Mouse (Mus musculus): ENCODE results near the gene Dld. TPM values are rescaled to one million over a fixed set of nuclear protein-coding genes. Genes with fewer than 3 reads are reported as not detected.

Gene Dld
- total RNA-seq (2021): 100 to 1,000 TPM; 113 to 125 TPM
- long read RNA-seq, transcript Dld-201 (14 exons, 2,544 nt): major isoform, 147 of 169 reads
- long read RNA-seq, partial matches to known transcripts: 12 of 169 reads
- long read RNA-seq, other reads (novel, unspliced or antisense): 9 of 169 reads

GRCm38 (mm10) chr12:31350944-31351928, at the start of gene Dld:
Gene Dld, minus strand, starts transcription at chr12:31351453.
- DNase-seq (ENCODE audit: low spot score in 2 of 2): peak; percentile 95 to 96

DNA sequence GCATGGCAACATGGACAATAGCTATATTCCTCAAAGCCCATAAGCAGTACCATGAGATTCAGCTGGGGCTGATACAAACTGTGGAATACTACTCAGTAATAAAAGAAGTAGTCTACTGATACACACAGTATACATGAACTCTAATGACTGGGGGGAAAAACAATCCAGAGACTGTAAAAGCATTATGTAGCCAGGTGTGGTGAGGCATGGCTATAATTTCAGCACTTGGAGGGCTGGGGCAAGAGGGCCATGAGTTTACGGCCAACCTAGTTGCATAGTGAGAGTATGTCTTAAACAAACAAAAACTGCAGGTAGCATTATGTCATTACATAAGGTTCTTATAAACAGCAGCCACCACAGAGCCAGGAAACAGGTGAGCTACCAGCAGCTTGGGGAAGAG, 49.6 kb upstream of the Dld start:
- DNase-seq (ENCODE audit: low spot score in 2 of 2): no peak

- no peak for DNase-seq (ENCODE audit: low spot score in 2 of 2)
These were observed 46.5 kb upstream of the Dld start for GRCm38 (mm10) chr12:31397709-31398108.

GRCm38 (mm10) chr12:31395895-31396294, 44.6 kb upstream of the Dld start:
- DNase-seq (ENCODE audit: low spot score in 2 of 2): no peak

DNA sequence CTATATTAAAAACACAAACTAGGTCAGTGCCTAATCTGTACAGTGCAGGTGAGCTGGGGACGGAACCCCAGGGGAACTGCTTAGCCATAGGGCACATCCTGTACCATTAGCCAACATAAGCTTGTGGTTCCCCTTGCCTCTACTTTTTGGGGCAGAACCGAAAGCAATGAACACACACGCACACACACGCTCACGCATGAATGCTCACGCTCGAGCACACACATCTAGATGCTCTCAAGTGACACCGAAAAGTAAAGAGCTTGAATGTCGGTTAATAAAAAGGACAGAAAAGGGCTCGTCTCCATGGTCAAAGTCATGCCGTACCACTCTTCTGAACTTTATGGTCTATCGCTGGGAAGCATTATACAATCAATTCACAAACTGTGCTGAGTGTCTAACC, 40.4 kb upstream of the Dld start:
- DNase-seq (ENCODE audit: low spot score in 2 of 2): no peak

GRCm38 (mm10) chr12:31390571-31390970, 39.3 kb upstream of the Dld start, which contains the start of gene Slc26a3:
Gene Slc26a3, plus strand, starts transcription at chr12:31390871.
- no peak for DNase-seq (ENCODE audit: low spot score in 2 of 2)

DNA sequence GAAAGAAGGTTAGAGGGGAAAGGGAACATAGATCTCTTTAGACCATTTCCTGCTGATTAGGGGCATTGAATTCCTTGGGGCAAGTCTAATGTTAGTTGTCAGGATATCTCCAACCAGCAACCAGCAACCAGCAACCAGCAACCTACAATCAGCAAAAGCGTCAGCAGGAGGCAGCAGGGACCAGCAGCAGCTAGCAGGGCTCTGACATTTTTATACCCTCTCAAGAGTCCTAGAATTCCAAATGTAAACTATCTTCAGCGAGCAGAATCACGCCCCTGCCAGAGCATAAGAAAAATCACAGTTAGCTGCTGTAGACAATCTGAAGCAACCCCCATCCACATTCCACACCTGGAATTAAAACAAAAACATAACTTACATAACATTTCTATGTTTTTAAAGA, 36.0 kb upstream of the Dld start:
- no peak for DNase-seq (ENCODE audit: low spot score in 2 of 2)

DNA sequence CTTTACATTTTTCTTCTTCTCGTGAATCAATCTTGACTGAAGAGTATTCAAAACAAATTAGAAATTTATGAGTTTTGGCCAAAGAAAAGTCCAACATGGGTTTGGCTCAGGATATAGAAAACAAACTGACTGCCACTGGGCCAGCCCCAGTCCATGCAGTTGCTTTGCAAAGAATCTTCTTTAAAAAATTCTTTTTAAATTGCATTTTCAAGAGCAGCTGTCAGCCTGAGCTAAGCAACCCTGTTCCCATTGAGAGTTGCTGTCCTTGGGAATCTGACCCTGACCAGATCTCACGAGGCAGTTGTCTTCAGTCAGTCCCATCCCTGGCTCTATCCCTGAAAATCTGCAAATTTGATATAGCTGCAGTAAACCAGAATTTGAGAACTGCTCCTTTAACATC, 31.2 kb upstream of the Dld start:
- no peak for DNase-seq (ENCODE audit: low spot score in 2 of 2)

DNA sequence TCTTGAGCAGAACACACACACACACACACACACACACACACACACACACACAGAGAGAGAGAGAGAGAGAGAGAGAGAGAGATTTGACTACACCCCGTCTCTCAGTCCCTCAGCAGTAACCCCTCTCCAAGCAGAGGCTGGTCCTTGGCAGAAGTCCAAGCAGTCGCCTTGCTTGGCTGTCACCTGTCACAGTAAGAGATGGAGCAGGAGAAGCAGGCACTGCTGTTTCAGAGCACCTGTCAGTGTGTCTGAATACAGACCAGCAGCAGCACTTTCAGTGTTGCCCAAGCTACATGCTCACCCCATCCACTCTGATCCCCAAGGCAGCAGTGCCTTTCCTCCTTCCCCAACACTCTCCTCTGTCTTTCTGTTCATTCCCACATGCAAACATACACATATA, 29.6 kb upstream of the Dld start:
- no peak for DNase-seq (ENCODE audit: low spot score in 2 of 2)

GRCm38 (mm10) chr12:31377241-31377640, 26.0 kb upstream of the Dld start:
- no peak for DNase-seq (ENCODE audit: low spot score in 2 of 2)

- DNase-seq (ENCODE audit: low spot score in 2 of 2): no peak
These were observed 25.2 kb upstream of the Dld start for GRCm38 (mm10) chr12:31376326-31376950.

- DNase-seq (ENCODE audit: low spot score in 2 of 2): no peak
These were observed 24.0 kb upstream of the Dld start for GRCm38 (mm10) chr12:31375283-31375615.

DNA sequence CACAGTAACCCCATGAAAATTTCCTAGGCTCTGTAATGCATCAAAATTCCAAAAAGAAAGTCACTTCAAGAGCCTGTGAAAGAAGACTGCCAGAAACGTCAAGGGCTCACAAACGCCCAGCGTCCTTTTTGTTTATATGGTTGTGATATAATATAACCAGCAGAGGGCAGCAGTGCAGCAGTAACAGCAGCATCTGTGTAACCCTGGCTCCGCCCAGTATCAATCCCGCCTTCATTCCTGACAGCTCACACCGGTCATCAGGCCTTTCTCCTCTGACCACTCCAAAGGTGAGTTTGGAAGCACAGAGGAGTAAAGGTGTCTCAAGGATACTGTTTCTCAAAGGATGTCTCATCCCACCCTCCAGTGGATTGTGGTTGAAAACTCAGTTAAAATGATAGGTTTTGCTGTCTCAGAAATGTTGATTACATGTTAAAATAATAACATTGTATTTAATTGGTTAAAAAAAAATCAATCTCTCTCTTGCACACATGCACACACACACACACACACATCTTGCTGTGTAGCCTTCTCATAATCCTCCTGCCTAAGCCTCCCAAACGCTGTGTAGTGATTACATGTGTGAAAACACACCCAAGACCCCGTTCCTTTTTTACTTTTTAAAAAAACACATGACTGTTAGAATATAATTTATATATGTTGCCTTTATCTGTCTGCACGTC, 23.5 kb upstream of the Dld start:
- peak; percentile 60 to 73 for DNase-seq (ENCODE audit: low spot score in 2 of 2)

DNA sequence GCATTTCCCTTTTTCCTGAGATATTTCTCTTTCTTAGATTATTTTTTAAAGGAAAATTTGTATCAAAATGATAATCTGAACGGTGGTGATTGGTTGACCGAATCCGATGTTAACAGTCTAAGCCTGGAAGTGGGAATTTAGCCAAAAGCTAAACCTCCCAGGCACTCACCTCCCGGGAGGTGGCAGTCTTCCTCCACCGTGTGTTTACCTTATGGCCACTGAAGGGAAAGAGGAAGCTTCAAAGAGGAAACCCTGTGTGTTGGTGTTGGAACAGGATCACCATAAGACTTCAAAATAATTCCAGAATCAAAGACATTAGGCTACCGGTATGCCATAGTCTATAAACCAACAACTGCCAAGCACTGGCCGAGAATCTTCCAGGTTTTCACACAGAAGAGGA, 18.4 kb upstream of the Dld start:
- DNase-seq (ENCODE audit: low spot score in 2 of 2): no peak

DNA sequence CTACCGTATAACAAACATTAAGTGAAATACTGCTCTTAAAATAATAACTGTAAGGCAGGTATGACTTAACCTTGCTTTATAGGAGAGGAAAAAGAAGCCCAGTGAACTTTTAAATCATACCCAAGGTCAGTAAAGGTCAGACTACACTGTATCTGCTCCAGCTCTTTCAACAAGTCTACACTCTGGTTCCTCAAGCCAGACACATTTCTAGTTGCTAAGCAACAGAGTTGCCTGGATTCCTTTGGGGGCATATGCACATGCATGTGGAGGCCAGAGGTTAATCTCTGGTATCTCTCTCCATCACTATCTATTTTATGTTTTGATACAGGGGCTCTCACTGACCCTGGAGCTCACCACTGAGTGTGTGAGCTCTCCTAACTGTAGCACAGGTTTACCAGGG, 17.9 kb upstream of the Dld start:
- DNase-seq (ENCODE audit: low spot score in 2 of 2): no peak

DNA sequence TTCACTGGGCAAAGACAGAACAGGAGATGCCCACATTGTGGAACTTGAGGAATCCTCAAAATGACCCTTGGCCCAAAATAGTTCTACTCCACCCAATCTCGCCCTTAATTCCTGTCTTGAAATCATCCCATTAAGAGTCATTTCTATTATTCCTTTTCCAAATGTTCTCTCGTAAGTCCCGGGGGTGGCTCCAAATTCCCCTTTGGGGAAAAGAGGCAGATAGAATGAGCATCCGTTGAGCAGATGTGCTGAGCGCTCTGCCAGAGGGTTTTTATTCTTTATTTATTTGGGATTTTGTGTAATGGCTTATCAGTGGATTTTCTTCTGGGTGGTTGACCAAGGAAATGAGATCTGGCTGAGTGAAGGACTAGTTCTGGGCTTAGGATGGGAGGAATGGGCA, 16.5 kb upstream of the Dld start:
- no peak for DNase-seq (ENCODE audit: low spot score in 2 of 2)

DNA sequence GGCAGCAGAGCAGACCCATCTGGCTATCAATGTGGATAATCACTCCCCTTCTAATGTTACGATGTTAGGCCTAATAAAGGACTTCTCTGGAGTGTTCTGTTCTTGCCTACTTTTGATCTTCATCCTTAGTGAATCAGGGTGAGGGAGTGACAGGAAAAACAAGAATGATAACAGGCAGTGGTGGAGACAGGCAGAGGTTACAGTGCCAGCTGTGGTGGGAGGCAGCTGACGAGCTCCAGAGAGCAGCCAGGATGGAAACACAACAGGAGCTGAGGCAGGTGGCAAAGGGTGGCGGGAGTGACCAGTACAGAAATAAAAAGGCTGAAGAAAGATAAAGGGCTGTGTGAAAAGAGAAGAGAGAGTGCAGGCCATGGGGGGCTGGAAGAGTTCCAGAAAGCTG, 15.2 kb upstream of the Dld start:
- DNase-seq (ENCODE audit: low spot score in 2 of 2): no peak

DNA sequence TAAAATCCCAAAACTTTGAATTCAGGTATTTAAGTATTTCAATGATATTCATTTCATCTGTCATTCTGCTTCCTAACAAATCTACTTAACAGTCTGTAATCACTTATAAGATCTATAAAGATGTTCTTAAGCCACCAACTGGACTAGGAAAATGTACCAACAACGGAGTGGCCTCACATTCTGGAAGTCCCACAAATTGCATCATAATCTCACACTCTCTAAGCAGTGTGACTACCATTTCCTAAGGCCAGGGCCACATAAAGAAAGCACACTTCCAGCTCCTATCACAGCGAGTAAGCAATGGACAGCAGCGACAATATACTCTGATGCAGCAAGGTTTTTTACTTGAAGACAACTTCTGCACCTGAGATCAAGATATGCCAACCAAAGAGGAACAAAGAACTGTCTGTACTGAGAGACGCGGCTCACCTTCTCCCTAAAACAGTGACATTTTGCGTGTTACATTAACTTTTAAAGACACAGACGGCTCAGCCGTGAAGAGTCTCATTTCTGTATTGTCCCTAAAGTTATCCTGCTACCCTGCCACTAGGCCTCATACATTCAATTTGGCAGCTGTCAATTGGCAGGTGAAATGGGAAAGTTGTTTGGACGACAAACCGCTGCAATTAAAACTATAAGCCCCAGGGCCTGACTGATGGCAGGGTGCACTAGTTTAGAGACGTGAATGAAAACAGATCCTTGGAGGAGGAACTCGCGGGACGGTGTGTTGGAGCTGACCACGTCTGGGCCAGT, 886 bp downstream of the Dld start:
- DNase-seq (ENCODE audit: low spot score in 2 of 2): no peak

GRCm38 (mm10) chr12:31333261-31333660, 18.0 kb downstream of the Dld start:
- no peak for DNase-seq (ENCODE audit: low spot score in 2 of 2)

DNA sequence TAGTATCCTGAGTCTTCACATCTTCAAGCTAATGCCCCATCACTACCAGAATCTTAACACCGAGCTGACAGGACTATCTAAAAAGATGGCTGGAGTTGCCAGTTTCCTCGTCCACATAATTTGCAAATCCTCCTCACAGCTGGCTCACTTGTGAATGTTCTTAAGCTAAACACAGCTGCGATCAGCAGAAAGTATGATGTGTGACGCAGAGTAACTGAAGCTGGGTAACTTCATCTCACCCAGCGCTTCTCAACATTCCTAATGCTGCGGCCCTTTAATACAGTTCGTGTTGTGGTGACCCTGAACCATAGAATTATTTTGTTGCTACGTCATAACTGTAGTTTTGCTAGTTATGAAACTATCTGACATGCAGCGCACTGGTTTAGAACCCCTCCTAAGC, 24.1 kb downstream of the Dld start:
- DNase-seq (ENCODE audit: low spot score in 2 of 2): no peak

DNA sequence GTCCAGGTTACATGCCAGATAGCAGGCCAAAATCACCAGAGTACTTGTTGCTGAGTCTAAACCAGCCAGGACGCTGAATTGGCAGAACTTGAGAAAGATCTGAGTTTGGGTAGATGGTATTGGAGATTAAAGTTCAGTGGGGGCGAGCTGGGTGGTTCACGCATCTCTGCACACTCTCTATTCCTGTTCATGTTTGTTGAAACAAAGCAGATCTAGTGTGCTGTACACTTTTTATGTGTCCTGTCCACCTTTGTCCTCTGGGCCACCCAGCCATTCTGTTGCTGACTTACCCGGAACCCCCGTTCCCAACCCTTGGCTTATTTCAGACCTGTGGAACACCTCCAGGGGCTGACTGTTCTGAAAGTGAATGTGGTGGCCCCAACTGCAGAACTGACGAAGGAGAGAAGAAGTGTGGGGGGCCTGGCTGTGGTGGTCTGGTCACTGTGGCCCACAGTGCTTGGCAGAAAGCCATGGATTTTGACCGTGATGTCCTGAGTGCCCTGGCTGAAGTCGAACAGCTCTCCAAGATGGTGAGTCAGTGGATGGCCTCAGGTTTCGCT, 28.0 kb downstream of the Dld start:
- DNase-seq (ENCODE audit: low spot score in 2 of 2): no peak

All from layer of hippocampus, postnatal 10 days (tissue).